Mouse (Mus musculus) frontal cortex, adult (tissue): ENCODE measurements around the gene Spint2.

Source experiments
- ATAC-seq: cut with Nextera tagmentation; 2 replicates; pipeline ENCODE4 v1.9.2; 2017; ENCODE audit warnings: mild to moderate bottlenecking, moderate library complexity, mixed read lengths; ENCODE audit not compliant: low TSS enrichment

Gene Spint2

DNA sequence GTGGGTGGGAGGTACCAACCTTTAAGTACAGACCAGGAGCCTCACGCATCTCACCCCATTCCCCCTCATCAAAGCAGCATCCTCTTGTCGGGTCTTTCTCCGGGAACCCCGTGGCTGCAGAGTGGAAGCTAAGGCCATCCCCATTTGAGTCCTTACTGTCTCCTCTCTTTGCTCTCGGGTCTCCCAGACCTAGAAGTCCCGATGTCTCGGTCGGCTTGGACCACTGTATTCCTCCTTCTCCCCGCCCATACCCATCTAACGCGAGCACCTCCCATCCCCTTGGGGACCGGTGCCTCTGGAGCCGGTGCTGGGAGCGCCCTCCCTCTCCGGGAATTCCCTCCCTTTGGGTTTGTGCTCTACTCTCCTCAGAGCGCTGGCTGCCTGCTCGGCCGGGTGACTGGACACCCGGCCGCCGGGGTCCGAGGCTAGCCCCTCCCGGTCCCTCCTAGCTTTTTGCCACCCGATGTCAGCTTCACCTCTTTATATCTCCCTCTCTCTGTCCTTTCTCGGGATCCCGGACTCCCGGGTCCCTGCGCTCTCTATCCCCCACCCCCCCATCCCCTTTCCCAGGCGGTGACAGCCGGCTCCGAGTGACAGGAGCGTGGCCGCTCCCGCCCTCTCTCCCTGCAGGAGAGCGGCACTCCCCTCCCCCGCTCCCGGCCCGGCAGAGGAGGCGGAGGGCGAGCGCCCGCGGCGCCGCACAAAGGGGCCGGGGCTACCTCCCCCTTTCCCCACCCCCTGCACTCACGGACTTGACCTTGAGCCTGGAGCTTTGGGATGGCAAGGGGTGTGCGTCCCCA, 23.0 kb upstream of the Spint2 start:
- ATAC-seq, result no peak

DNA sequence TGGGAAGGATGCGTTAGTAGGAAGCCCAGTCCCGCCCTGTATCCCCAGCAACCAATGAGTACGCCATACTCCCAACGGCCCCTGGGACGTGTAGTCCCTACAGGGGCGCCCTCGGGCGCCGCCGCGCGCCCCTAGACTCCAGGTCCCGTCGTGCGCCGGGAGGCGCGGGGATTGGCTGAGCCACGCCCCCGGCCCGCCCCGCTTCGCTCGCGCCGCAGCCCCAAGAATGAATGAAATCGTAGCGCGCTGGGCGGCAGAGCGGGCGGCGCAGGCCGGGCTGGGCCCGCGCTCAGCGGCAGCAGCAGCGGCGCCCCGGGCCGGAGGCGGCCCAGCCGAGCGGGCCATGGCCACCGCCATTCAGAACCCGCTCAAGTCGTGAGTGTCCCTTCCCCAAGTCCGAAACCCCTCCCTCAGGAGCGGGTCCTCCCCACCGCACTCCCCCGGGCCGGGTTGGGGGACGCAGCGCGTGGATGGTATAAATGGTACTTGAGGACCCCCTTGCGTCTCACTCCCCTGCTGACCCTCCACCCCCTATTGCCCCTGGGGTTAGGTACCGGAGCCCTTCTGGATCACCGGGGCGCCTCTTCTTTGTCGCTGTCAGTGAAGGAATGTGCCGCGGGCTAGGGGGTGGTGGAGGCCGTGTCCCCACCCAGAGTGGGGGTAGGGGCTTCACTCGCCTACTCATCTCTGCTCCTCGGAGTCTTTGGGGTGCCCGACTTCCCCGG, 22.2 kb upstream of the Spint2 start, which contains the start of gene Dpf1:
Dpf1 (plus strand) TSS at position 214 of the 725 bp plus-strand sequence.
- ATAC-seq, result peak; percentile 78

DNA sequence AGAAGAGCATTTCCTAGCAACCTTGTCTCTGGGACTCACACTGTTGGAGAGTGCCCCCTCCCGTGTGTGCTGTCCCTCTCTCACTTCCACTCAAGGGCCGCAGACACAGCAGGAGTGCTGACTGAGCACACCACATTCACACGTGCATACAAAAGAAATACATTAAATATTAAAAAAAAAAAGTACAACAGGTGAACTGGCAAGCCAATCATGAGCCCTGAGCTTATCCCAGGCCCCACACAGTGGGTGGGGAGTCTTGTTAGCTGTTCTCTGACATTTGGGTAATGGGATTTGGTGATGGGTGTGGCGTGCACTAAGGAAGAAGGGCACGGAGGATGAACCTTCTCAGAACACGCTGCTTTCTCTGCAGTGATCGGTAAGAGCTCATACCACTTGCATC, 20.9 kb upstream of the Spint2 start:
- ATAC-seq, result no peak

DNA sequence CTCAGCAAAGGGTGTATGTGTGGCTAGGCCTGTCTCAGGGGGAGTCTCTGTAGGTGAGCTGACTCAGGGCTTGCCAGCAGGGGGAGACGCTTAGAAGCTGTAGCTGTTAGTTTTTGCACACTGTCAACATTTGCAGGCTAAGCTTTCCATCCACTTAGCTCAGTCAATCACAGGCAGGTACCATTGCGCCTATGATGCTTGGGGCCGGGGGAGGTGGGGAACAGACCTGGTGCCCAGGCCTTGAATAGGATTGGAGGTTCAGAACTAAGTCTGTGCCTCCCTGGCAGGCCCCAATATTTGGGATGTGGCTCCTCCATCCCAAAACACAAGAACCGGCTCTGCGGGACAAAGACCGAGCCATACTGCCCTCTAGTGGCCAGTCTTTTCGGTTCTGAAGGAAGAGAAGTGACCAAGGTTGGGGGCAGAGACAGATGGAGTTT, 19.4 kb upstream of the Spint2 start:
- peak; percentile 20; the same call in 1 of the 2 replicates for ATAC-seq

GRCm38 (mm10) chr7:29296998-29297397, 15.3 kb upstream of the Spint2 start:
- ATAC-seq, result no peak

GRCm38 (mm10) chr7:29295861-29296647, 14.3 kb upstream of the Spint2 start:
- ATAC-seq, result no peak

DNA sequence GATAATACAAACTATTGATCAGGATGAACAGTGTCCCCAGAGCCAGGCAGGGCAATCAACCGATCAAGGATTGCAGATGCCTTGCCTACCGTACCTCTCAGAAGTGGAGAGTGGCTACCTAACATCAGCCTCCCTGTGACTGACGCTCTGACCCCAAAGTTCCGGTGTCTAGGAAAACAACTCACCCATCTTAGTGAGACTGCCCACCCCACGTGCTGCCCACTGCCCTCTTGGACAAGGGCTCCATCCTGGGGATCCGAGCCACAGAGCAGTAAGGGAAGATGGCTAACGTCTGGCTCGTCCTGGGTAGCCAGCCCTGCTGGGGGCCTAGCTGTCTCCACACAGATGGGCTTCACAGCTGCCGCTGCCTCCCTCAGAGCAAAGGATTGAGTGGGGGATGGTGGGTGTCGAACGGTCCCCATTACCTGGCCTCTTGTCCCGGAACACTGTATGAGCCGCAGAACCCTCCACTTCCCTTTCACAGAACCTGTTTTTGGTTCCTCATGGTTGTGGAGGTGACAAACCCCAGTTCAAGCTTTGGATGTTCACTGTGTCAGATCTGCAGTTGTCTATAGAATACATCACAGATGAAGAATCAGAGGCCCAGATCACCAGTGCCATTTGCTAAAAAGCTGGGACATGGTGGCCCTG, 12.5 kb upstream of the Spint2 start:
- ATAC-seq, result no peak

- ATAC-seq, result peak; percentile 39; the same call in 1 of the 2 replicates
These were observed 11.7 kb upstream of the Spint2 start for GRCm38 (mm10) chr7:29293131-29294065.

DNA sequence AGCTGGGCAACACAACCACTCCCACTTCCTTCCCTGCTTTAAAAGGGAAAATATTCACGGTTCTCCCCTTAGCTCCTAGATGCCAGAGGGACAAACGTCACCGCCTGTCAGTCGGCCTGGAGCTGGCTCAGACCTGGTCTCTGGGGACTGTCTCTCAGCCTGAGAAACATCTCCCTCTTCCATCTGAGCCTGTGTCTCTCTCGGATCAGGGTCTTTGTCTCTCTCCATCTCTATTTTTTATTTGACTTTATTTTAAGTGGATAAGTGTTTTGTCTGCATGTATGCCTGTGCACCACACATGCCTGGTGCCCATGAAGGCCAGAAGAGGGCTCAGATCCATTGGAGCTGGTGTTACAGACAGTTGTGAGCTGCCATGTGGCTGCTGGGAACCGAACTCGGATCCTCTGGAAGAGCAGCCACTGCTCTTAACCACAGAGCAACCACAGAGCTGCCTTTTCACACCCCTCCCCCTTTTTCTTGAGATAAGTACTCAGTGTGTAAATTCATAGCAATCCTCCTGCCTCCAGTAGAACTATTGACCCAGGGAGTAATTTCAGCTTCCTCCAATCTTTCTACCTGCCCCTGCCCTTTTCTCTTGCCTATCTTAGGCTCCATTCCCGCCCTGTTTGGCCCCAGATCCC, 10.9 kb upstream of the Spint2 start:
- no peak for ATAC-seq

DNA sequence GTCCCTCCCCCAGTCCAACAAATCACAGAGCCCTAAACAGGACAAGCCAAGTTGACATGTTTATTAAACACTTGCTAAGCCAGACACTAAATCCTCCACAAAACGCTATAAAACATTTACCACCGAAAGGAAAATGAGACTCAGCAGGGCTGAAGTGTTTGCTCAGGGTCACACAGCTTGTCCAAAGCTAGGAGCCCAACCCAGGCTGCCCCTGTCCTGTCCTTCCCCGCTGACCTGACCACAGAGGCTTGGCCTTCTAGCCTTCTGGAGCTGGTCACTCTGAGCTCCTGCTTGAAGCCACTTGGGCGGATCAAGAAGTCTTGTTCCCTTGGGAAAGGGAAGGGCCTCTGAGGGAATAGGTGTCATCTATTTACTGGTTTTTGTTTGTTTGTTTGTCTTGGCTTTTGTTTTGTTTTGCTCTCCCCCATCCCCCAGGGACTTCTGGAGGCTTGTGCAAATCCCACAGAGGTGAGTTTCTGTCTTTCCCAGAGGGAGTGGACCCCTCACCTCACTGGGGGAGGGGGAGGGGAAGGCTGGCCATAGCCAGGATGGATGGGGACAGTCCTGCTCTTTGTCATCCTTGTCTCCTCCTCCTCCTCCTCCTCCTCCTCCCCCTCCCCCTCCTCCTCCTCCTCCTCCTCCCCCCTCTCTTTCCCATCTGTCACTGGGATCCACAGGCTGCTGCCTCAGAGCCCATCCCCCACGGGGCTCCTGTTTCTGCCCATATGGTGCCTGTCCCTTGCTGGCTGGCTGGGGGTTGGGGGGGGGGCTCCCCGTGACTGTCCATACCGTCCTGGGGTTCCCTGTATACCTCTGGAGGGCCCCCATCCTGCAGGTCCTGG, 10.1 kb upstream of the Spint2 start:
- ATAC-seq, result no peak

GRCm38 (mm10) chr7:29290691-29291485, 9.2 kb upstream of the Spint2 start:
- ATAC-seq, result peak; percentile 38; the same call in 1 of the 2 replicates

DNA sequence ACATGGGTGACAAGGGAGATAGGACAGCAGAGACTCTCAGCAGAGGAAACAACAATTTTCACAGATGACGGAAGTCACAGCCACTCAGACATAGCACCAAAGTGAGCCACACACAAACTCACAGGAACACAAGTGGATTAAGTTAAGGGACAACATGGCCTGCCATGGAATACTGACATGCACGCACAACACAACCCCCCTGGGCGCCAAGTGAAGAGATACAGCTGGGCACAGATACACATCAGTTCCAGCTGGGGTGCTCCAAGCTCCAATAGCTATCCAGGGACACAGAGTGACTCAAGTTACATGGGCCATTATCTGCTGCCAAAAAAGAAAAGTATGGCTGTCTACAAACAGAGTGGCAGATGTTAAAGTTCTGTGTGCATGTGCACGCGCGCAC, 8.1 kb upstream of the Spint2 start:
- ATAC-seq, result no peak

DNA sequence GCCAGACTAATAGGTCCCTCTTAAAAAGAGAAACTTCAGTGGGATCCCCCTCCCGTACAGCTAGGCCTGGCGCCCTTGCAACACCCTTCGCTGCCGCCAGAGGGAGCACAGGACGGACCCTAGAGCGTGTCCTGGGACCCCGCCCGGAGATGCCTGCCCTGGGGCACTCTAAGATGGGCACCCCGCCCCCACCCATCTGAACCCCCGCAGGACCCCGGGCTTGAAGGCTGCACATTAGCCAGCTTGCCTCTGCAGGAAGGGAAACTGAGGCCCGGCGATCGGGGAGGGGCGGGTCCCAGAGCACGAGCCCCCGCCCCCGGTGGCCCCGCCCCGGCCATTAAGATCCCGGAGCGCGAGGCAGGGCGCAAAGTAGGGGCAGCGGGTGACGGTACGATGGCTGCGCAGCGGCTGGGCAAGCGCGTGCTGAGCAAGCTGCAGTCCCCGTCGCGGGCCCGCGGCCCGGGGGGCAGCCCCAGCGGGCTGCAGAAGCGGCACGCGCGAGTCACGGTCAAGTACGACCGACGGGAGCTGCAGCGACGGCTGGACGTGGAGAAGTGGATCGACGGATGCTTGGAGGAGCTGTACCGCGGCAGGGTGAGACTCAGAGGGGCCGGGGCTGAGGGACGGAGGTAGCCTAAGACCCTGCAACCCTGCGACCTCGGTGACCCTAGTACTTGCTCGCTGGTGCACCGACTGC, 7.4 kb upstream of the Spint2 start, which contains the start of gene Ppp1r14a:
Ppp1r14a (plus strand) TSS at position 367 of the 697 bp plus-strand sequence.
- no peak for ATAC-seq

- ATAC-seq, result no peak
These were observed 6.4 kb upstream of the Spint2 start for GRCm38 (mm10) chr7:29288079-29288478.

GRCm38 (mm10) chr7:29287481-29287880, 5.8 kb upstream of the Spint2 start:
- no peak for ATAC-seq

DNA sequence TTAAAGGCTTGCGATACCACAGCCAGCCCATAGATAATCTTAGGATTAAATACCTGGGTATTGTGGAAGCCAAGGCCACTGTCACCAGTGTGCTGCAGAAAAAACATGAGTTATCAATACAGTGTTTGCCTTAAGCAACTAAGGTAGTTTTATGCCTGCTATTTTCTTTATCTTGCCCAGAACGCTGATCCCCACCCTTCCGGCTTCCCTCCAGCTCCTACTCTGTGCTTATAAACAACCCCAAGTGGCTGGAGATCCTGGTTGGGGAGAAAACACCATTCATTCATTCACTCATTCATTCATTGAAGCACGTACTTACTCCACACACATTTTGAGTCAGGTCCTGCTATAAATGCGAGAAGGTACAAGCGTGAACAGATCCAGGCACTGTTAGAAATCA, 2.8 kb upstream of the Spint2 start:
- no peak for ATAC-seq

DNA sequence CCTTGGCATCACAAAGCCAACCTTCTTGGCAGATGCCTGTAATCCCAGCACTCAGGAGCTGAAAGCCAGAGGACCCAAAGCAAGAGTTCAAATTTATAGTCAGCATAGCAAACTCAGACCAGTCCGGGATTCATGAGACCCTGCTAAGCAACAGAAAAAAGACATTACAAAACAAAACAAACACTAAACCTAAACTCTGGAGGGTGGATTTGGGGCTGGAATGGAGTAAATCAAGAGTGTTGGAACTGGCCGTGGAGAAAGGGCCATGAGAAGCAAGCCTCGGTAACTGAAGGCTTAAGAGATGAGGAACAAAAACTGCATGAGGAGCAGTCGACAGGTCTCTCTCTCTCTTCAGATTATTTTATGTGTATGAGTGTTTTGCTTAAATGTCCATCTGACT, 2.2 kb upstream of the Spint2 start:
- no peak for ATAC-seq
